Mouse (Mus musculus) CH12.LX (cell line): ENCODE measurements at regions not wholly inside any gene's neighbourhood (a gene's known extent, or its start where the extent isn't known, plus 50 kb on each side); places are given as distances from the start of the nearest gene placed in this dataset.

Source experiments
- DNase-seq: peaks from one replicate; pipeline ENCODE4 v3.0.0-alpha.2; 2013; ENCODE audit errors: extremely low read depth
- H3K27ac ChIP-seq: 2 replicates; pipeline ENCODE4 v1.5.1; 2012; ENCODE audit warnings: low read depth, mild to moderate bottlenecking, control low read depth, moderate library complexity; ENCODE audit not compliant: insufficient read depth
- H3K27me3 ChIP-seq: replicated peaks from 2 replicates; pipeline ENCODE3; 2012; ENCODE audit warnings: inconsistent platforms
- H3K36me3 ChIP-seq, 2 experiments: replicated peaks in 1 of 2; 2 replicates each; pipeline versions ENCODE3 to v1.6.1; 2012; ENCODE audit warnings: inconsistent platforms in 1 of 2, low read length in 1 of 2, mild to moderate bottlenecking in 1 of 2, mixed read lengths in 1 of 2, moderate library complexity in 1 of 2; ENCODE audit not compliant: control insufficient read depth in 1 of 2, insufficient read depth in 1 of 2
- H3K4me1 ChIP-seq, 2 experiments: 2 replicates each; pipeline ENCODE4 v1.6.1; 2012; ENCODE audit warnings: inconsistent platforms in 1 of 2, moderate library complexity in 1 of 2; ENCODE audit not compliant: insufficient read depth in 2 of 2, control insufficient read depth in 1 of 2
- H3K4me2 ChIP-seq: 2 replicates; pipeline ENCODE4 v1.6.1; 2012; ENCODE audit warnings: low read depth, mild to moderate bottlenecking, control low read depth; ENCODE audit not compliant: poor library complexity, insufficient read depth, severe bottlenecking
- H3K4me3 ChIP-seq, 3 experiments: fragments of 150-350 bp in 1 of 3; sonication (generic) in 1 of 3; replicated peaks in 1 of 3; 2 replicates each; pipeline versions ENCODE3 to v1.5.1; 2011 to 2012; ENCODE audit warnings: low read depth in 2 of 3, low read length in 2 of 3, mild to moderate bottlenecking in 2 of 3, moderate library complexity in 2 of 3, control low read depth in 1 of 3, improper control_type of control experiment in 1 of 3, inconsistent platforms in 1 of 3, mixed read lengths in 1 of 3; ENCODE audit not compliant: poor library complexity in 1 of 3
- H3K79me2 ChIP-seq: replicated peaks from 2 replicates; pipeline ENCODE4 v1.6.1; 2012; ENCODE audit warnings: mild to moderate bottlenecking, moderate library complexity; ENCODE audit not compliant: control insufficient read depth, poor library complexity, insufficient read depth, severe bottlenecking; ENCODE audit errors: extremely low read depth
- H3K9ac ChIP-seq: 2 replicates; pipeline ENCODE4 v1.6.1; 2012; ENCODE audit warnings: low read depth, mild to moderate bottlenecking, control low read depth, moderate library complexity; ENCODE audit not compliant: insufficient read depth
- H3K9me3 ChIP-seq: replicated peaks from 2 replicates; pipeline ENCODE3; 2012; ENCODE audit warnings: low read length, inconsistent platforms, mixed read lengths
- CHD1 ChIP-seq: IDR thresholded peaks from 2 replicates; pipeline ENCODE4 v1.6.1; 2012; ENCODE audit warnings: low read depth, low read length, improper control_type of control experiment, inconsistent platforms
- CHD2 ChIP-seq: IDR thresholded peaks from 2 replicates; pipeline ENCODE4 v1.6.1; 2011; ENCODE audit warnings: low read length, improper control_type of control experiment
- CTCF ChIP-seq, 2 experiments: IDR thresholded peaks in 1 of 2; conservative IDR thresholded peaks in 1 of 2; 2 replicates each; pipeline ENCODE4 v1.5.1; 2011 to 2012; ENCODE audit warnings: low read depth in 2 of 2, low read length in 2 of 2, improper control_type of control experiment in 1 of 2, inconsistent platforms in 1 of 2, mild to moderate bottlenecking in 1 of 2, moderate library complexity in 1 of 2
- E2F4 ChIP-seq: IDR thresholded peaks from 2 replicates; pipeline ENCODE4 v1.6.1; 2011; ENCODE audit warnings: low read depth, low read length, improper control_type of control experiment; ENCODE audit not compliant: insufficient replicate concordance
- EP300 ChIP-seq: IDR thresholded peaks from 2 replicates; pipeline ENCODE4 v1.6.1; 2011; ENCODE audit warnings: low read length, improper control_type of control experiment
- HCFC1 ChIP-seq: IDR thresholded peaks from 2 replicates; pipeline ENCODE4 v1.6.1; 2012; ENCODE audit warnings: low read depth, mild to moderate bottlenecking, inconsistent platforms, low read length, improper control_type of control experiment
- IRF4 ChIP-seq: IDR thresholded peaks from 2 replicates; pipeline ENCODE4 v1.6.1; 2014; ENCODE audit warnings: low read depth, mild to moderate bottlenecking, inconsistent platforms, low read length, improper control_type of control experiment
- JUND ChIP-seq: conservative IDR thresholded peaks from 2 replicates; pipeline ENCODE4 v1.6.1; 2011; ENCODE audit warnings: low read depth, low read length, improper control_type of control experiment
- KAT2A ChIP-seq: IDR thresholded peaks from 2 replicates; pipeline ENCODE4 v1.6.1; 2012; ENCODE audit warnings: low read length, improper control_type of control experiment, inconsistent platforms; ENCODE audit not compliant: insufficient replicate concordance
- MAFK ChIP-seq: IDR thresholded peaks from 2 replicates; pipeline ENCODE4 v1.6.1; 2011; ENCODE audit warnings: low read length, improper control_type of control experiment; ENCODE audit not compliant: insufficient replicate concordance
- MAZ ChIP-seq: IDR thresholded peaks from 2 replicates; pipeline ENCODE4 v1.6.1; 2012; ENCODE audit warnings: low read depth, mild to moderate bottlenecking, inconsistent platforms, low read length, improper control_type of control experiment, moderate library complexity
- MEF2A ChIP-seq: IDR thresholded peaks from 2 replicates; pipeline ENCODE4 v1.6.1; 2014; ENCODE audit warnings: low read depth, mild to moderate bottlenecking, inconsistent platforms, low read length, improper control_type of control experiment, borderline replicate concordance
- MYC ChIP-seq: IDR thresholded peaks from 2 replicates; pipeline ENCODE4 v1.6.1; 2011; ENCODE audit warnings: low read depth, mild to moderate bottlenecking, improper control_type of control experiment, low read length
- NELFE ChIP-seq: IDR thresholded peaks from 2 replicates; pipeline ENCODE4 v1.6.1; 2011; ENCODE audit warnings: low read depth, low read length, improper control_type of control experiment
- PAX5 ChIP-seq: IDR thresholded peaks from 2 replicates; pipeline ENCODE4 v1.6.1; 2012; ENCODE audit warnings: low read length, inconsistent platforms, mixed read lengths
- POLR2AphosphoS2 ChIP-seq: IDR thresholded peaks from 2 replicates; pipeline ENCODE4 v1.6.1; 2011; ENCODE audit warnings: low read depth, low read length, improper control_type of control experiment
- RAD21 ChIP-seq: IDR thresholded peaks from 2 replicates; pipeline ENCODE4 v1.6.1; 2011; ENCODE audit warnings: low read depth, mild to moderate bottlenecking, low read length, improper control_type of control experiment, moderate library complexity
- RCOR1 ChIP-seq: conservative IDR thresholded peaks from 2 replicates; pipeline ENCODE4 v1.6.1; 2012; ENCODE audit warnings: low read depth, mild to moderate bottlenecking, inconsistent platforms, low read length, improper control_type of control experiment
- TCF12 ChIP-seq: IDR thresholded peaks from 2 replicates; pipeline ENCODE4 v1.6.1; 2014; ENCODE audit warnings: low read depth, mild to moderate bottlenecking, inconsistent platforms, low read length, improper control_type of control experiment
- UBTF ChIP-seq: IDR thresholded peaks from 2 replicates; pipeline ENCODE4 v1.6.1; 2012; ENCODE audit warnings: low read depth, mild to moderate bottlenecking, inconsistent platforms, low read length, improper control_type of control experiment, moderate library complexity
- dilution Hi-C: fragments of 300-500 bp; cut with MboI; formaldehyde crosslinking; loops from 2 replicates; pipeline ENCODE4 v1.14.3; 2020; ENCODE audit warnings: low sequenced_read_pairs; ENCODE audit not compliant: extremely low pct_unique_long_range_greater_than_20kb, extremely low pct_ligation_motif_present
- in situ Hi-C: fragments of 300-500 bp; cut with MboI; formaldehyde crosslinking; loops from 3 replicates; pipeline ENCODE4 v1.14.3; 2019; ENCODE audit warnings: low sequenced_read_pairs, low pct_ligation_motif_present, low pct_unique_long_range_greater_than_20kb, mixed read lengths

DNA sequence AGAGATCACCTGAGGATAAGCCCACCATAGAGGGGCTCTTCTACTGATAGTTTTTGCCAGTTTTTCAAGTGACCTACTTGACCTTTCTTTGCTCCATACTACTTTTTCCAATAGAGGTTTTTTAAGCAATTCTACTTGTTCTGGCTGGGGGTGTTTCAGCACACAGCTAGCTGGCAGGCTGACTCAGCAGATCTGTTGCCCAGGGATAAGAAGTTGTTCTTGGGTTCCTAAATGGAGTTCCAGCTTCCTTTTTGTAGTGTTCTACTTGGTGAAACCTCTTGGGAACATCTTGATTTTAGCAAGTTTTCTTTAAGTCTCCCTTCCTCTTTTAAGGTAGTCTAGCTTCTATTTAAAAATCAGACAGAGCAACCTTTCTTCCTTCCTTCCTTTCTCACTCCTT is 61.0 kb downstream of the 4930474N05Rik start:
- H3K4me2 ChIP-seq, result no peak overlapping the region
- H3K4me3 ChIP-seq, result no peak overlapping the region
- H3K27ac ChIP-seq, result no peak overlapping the region
- no peak overlapping the region for H3K9ac ChIP-seq
- in situ Hi-C loops (no loop called here), dilution Hi-C loops (no loop called here)
- peaks cover 19% of the 10 kb centered on the region for H3K9me3 ChIP-seq
- no peaks in the 10 kb centered on the region for H3K4me1 ChIP-seq
- no peaks in the 10 kb centered on the region for H3K79me2 ChIP-seq
- H3K36me3 ChIP-seq, result no peaks in the 10 kb centered on the region
- no peaks in the 10 kb centered on the region for H3K27me3 ChIP-seq
- TF ChIP-seq POLR2AphosphoS2 (no peak), UBTF (no peak), PAX5 (no peak), TCF12 (no peak), RCOR1 (no peak), MAFK (no peak)
- TF ChIP-seq, all 38 proteins: peak for 0
- no peak for DNase-seq

DNA sequence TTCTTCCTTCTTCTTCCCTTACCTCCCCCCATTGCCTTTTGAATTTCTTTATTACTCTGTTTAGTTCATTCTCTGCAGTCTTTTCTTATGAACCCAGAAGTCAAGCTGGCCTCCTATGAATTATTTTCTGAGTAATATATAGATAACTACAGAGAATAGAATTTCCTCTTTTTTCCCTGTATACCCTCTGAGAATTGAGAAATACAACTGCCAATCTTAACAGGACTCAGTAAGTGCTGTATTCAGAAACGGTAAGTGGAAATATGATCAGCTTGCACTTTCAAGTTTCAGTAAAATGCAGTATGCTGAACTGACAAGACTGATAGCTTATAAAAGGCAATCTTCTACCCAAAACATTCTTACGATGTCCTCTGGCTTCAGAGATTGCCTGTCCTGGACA is 61.5 kb downstream of the 4930474N05Rik start:
- Histone ChIP-seq H3K27me3 (no peaks in the 10 kb centered on the region), H3K9me3 (peaks cover 22% of the 10 kb centered on the region), H3K4me3 (no peak overlapping the region), H3K4me2 (no peak overlapping the region), H3K36me3 (no peaks in the 10 kb centered on the region), H3K4me1 (no peaks in the 10 kb centered on the region), H3K9ac (no peak overlapping the region), H3K27ac (no peak overlapping the region), H3K79me2 (no peaks in the 10 kb centered on the region)
- in situ Hi-C loops (no loop called here), dilution Hi-C loops (no loop called here)
- DNase-seq, result no peak
- no peak for TF ChIP-seq MAFK
- no peak for TF ChIP-seq RAD21
- TF ChIP-seq JUND, result no peak
- TF ChIP-seq CHD1, result no peak
- TF ChIP-seq EP300, result no peak
- no peak for TF ChIP-seq MYC
- no peak for TF ChIP-seq CTCF (conservative IDR thresholded peaks at IDR 0.05 in 1 of 2, IDR thresholded peaks at IDR 0.05 in 1 of 2; ENCODE audit: low read depth in 2 of 2, low read length in 2 of 2)
- TF ChIP-seq MEF2A, result no peak
- TF ChIP-seq UBTF, result no peak
- no peak for TF ChIP-seq KAT2A
- no peak for TF ChIP-seq CHD2

DNA sequence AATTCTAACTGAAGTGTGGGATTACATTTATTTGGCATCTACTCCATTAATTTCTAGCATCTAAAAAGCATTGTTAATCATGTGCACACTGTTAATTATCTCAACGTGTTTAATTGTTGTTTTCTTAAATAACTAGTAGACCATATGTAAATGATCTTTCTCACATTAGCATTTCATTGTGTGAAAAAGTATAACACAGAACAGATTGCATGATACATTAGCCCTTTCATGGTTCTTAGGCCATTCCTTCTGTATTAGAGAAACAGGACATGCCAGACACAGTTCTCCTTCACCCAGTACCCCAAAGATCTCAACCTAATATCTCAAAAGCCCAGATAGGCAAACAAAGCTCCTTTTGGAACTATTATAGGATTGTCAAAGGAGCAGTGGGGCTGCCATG is 89.0 kb downstream of the 4930474N05Rik start:
- no peak overlapping the region for H3K27ac ChIP-seq
- no peak overlapping the region for H3K4me3 ChIP-seq
- DNase-seq, result no peak
- H3K27me3 ChIP-seq, result no peaks in the 10 kb centered on the region
- H3K36me3 ChIP-seq, result no peaks in the 10 kb centered on the region
- H3K79me2 ChIP-seq, result no peaks in the 10 kb centered on the region
- dilution Hi-C loops, result no loop called here
- no peak overlapping the region for H3K9ac ChIP-seq
- no peak overlapping the region for H3K4me2 ChIP-seq
- H3K4me1 ChIP-seq, result no peaks in the 10 kb centered on the region
- TF ChIP-seq NELFE (no peak), POLR2AphosphoS2 (no peak), HCFC1 (no peak), RCOR1 (no peak), MAFK (no peak), KAT2A (no peak), IRF4 (no peak), E2F4 (no peak), MAZ (no peak)
- peaks cover 30% of the 10 kb centered on the region for H3K9me3 ChIP-seq
- in situ Hi-C loops, result no loop called here
